Mouse (Mus musculus) common myeloid progenitor, adult 5-6 weeks (primary cell): ENCODE results near the gene Olfr943. TPM values are rescaled to one million over a fixed set of nuclear protein-coding genes. Genes with fewer than 3 reads are reported as not detected.

ENCODE experiments used
- ATAC-seq: replicated peaks from 2 replicates; pipeline ENCODE4 v1.8.0; 2016; ENCODE audit warnings: low read depth, mild to moderate bottlenecking, moderate TSS enrichment, inconsistent platforms; ENCODE audit not compliant: poor library complexity, severe bottlenecking
- total RNA-seq: library from RNA; stranded (forward); fragments of 200-1000, 187-1606 nt; gene quantifications from 2 replicates; pipeline ENCODE4 v1.2.3, GENCODE M21; 2017

Olfr943 gene
- total RNA-seq: not detected in 2 replicates

GRCm38 (mm10) chr9:39166004-39166403 is at the start of gene Olfr943:
Olfr943 (plus strand) TSS chr9:39166304.
- ATAC-seq: no peak

GRCm38 (mm10) chr9:39127326-39127725 is 38.8 kb upstream of the Olfr943 start:
- ATAC-seq: no peak

GRCm38 (mm10) chr9:39127831-39128230 is 38.3 kb upstream of the Olfr943 start, which contains the start of gene Olfr27:
Olfr27 (plus strand) TSS chr9:39128131.
- no peak for ATAC-seq

DNA sequence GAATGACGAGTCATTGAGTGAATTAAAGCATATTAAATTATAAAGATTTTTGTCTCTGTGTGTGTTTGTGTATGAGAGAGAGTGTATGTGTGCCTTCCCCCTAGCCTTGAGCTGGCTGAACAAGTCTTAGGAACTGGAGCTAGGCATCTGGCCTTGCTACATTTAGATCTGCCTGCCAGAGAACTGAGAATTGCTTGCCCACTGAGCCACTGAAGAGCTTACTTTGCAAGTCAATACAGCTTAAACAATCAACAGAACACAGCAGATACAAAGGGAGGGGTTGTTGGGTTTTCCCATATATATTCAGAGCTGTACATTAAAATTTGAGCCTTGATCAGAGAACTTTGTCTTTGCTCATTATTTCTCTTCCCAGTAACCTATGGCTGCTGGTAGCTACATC is 13.7 kb upstream of the Olfr943 start:
- ATAC-seq: no peak

DNA sequence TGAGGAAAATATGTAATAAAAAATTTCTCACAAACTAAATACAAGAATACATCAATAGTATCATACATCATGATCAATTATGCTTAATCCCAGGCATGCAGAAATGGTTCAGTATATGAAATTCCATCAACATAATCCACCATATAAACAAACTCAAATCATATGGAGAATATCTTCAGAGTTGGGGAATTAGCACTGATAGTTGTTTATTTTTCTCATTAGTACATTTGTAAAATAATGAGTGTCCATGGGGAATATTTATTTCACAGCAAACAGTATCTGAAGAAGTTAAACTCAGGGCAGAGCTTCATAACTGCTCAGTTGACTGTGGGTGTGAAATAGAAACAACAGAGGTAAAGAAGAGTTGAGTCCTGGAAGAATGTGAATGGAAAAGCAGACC is 35.5 kb downstream of the Olfr943 start, which contains the start of gene Olfr944:
Olfr944 (plus strand) TSS at position 301 of the 400 bp plus-strand sequence.
- ATAC-seq: no peak

Other genes with a start within 250 kb of the Olfr943 start
- gene Olfr930, start 236.5 kb upstream of the Olfr943 start, total RNA-seq: not detected in 2 replicates
- gene Olfr933, start 194.0 kb upstream of the Olfr943 start, total RNA-seq: not detected in 2 replicates
- gene Olfr934, start 178.0 kb upstream of the Olfr943 start, total RNA-seq: not detected in 2 replicates
- gene Olfr935, start 166.6 kb upstream of the Olfr943 start, total RNA-seq: not detected in 2 replicates
- not detected in 2 replicates for gene Olfr146, start 142.9 kb upstream of the Olfr943 start, total RNA-seq
- not detected in 2 replicates for gene Olfr937, start 101.4 kb upstream of the Olfr943 start, total RNA-seq
- gene Olfr938, start 87.4 kb upstream of the Olfr943 start, total RNA-seq: not detected in 2 replicates
- gene Olfr27, start 38.2 kb upstream of the Olfr943 start, total RNA-seq: not detected in 2 replicates
- not detected in 2 replicates for gene Olfr944, start 35.6 kb downstream of the Olfr943 start, total RNA-seq
- gene Olfr1537, start 83.7 kb downstream of the Olfr943 start, total RNA-seq: not detected in 2 replicates
- not detected in 2 replicates for gene Olfr945, start 110.5 kb downstream of the Olfr943 start, total RNA-seq
- gene Olfr948, start 159.7 kb downstream of the Olfr943 start, total RNA-seq: not detected in 2 replicates
- 0.87 TPM in 1 of 2 replicates, not detected in the other for gene Olfr951, start 221.1 kb downstream of the Olfr943 start, total RNA-seq